Mouse (Mus musculus): ENCODE results near the gene Fcor. TPM values are rescaled to one million over a fixed set of nuclear protein-coding genes. Genes with fewer than 3 reads are reported as not detected.

The Fcor gene
- total RNA-seq, 4 experiments from 2014 or later, result 0.86 to 0.97 TPM; not detected in 2

- DNase-seq (ENCODE audit: low spot score), result peak; percentile 100
Observed at GRCm38 (mm10) chr8:3621199-3621970, 50.8 kb downstream of the Fcor start, which contains the start of the genes Xab2 and Pet100. Gene Xab2, minus strand, starts transcription at chr8:3621316. Gene Pet100, plus strand, starts transcription at chr8:3621548.

Other genes starting within 250 kb of the Fcor start
- gene Pex11g, start 204.7 kb downstream of the Fcor start, total RNA-seq (2022), result 1 to 10 TPM; 2.6 to 4.7 (median 4.1) TPM
- under 1 TPM in 1 of 4 experiments, not detected in 3; 0.16 TPM for gene Tex45, start 201.5 kb downstream of the Fcor start, total RNA-seq (2022)
- gene Zfp358, start 179.2 kb downstream of the Fcor start, total RNA-seq (2022), result 10 to 100 TPM; 24.2 to 30.9 (median 29.6) TPM
- gene Mcoln1, start 171.9 kb downstream of the Fcor start, total RNA-seq (2022), result 10 to 100 TPM; 20.6 to 24.2 (median 23.3) TPM
- gene Pnpla6, start 157.0 kb downstream of the Fcor start, total RNA-seq (2022), result 1 to 10 TPM; 8.8 to 9.8 (median 9.6) TPM
- under 1 TPM in 1 of 4 experiments, not detected in 3; 0.57 TPM for gene C330021F23Rik, start 104.4 kb downstream of the Fcor start, total RNA-seq (2022)
- 1 to 10 TPM in 2 of 4 experiments, under 1 TPM in 2; 0.86 to 2.1 (median 1.0) TPM for gene Camsap3, start 85.1 kb downstream of the Fcor start, total RNA-seq (2022)
- 10 to 100 TPM; 13.8 to 18.5 (median 16.2) TPM for gene Xab2, start 51.0 kb downstream of the Fcor start, total RNA-seq (2022)
- 100 to 1,000 TPM in 1 of 4 experiments, 10 to 100 TPM in 3; 84.2 to 104 (median 93.4) TPM for gene Pet100, start 50.8 kb downstream of the Fcor start, total RNA-seq (2022)
- not detected for gene Pcp2, start 46.8 kb downstream of the Fcor start, total RNA-seq (2022)
- gene Stxbp2, start 41.4 kb downstream of the Fcor start, total RNA-seq (2022), result 1 to 10 TPM; 4.6 to 7.7 (median 5.6) TPM
- gene Retn, start 16.6 kb downstream of the Fcor start, total RNA-seq (2022), result 1 to 10 TPM in 2 of 4 experiments, under 1 TPM in 2; 0.38 to 1.9 (median 1.3) TPM
- 1 to 10 TPM in 1 of 4 experiments, not detected in 3; 3.5 TPM for gene Mcemp1, start 6.6 kb downstream of the Fcor start, total RNA-seq (2022)
- 10 to 100 TPM; 19.9 to 23.0 (median 20.6) TPM for gene Trappc5, start 3.9 kb upstream of the Fcor start, total RNA-seq (2022)
- gene Fcer2a, start 21.8 kb upstream of the Fcor start, total RNA-seq (2022), result under 1 TPM; 0.22 to 0.55 (median 0.47) TPM
- gene Clec4g, start 48.3 kb upstream of the Fcor start, total RNA-seq (2022), result under 1 TPM; 0.53 to 0.79 (median 0.59) TPM
- gene Cd209a, start 76.6 kb upstream of the Fcor start, total RNA-seq (2022), result under 1 TPM; 0.63 to 0.78 (median 0.71) TPM
- not detected for gene Cd209e, start 181.9 kb upstream of the Fcor start, total RNA-seq (2022)
- gene Cd209d, start 206.2 kb upstream of the Fcor start, total RNA-seq (2022), result 1 to 10 TPM in 2 of 4 experiments, under 1 TPM in 2; 0.69 to 1.3 (median 1.0) TPM